Mouse (Mus musculus): Measurements from ENCODE around the gene Npnt.

DNA sequence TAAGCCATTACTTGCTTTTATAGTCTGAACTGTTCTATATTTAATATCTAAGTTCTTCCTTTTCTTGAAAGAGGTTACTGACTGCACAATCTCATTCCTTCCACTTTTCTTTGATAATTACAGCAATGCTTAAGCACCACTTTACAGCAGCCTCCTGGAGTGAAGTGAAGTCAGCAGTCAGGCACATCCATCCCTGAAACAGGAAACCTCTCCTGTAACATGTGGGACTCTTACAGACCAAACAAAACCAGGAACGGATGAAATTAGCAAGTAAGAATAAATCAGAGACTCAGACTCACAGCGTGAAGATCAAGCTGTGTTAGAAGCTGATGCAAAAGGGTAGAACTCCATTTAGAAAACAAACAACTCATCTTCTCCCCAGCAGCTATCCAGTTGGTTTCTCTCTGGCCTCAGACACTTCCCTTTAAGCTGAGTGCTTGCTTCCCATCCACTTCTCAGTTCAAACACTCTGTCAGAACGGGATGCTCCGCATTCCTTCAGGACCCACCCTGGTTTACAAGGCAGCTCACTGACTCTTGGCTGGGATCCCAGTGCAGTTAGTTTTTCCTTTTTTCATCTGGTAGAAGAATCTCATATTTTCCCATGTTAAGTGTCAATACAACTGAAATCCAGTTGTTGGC lies 33.9 kb upstream of the Npnt start:
- TF ChIP-seq GATA1 (IDR thresholded peaks at IDR 0.05; ENCODE audit: borderline replicate concordance, low read length), result no peak
- no peak for TF ChIP-seq FLI1 (IDR thresholded peaks at IDR 0.05; ENCODE audit: low read length)
